ENCODE assay signal across 8 mouse cellular contexts in genomic region chr7:45161612-45162473, GRCm38 (mm10). TPM values are rescaled to one million over a fixed set of nuclear protein-coding genes. Genes with fewer than 3 reads are reported as not detected.
DNase-seq lines count a peak whose midpoint lies in the region; ATAC-seq lines count a peak whose summit lies in the region.

No protein-coding gene starts in this region.

- H3K4me3 ChIP-seq in hindbrain, embryonic 16.5 days (ENCODE audit: low read length), result peak overlapping the region; percentile 45

- H3K9me3 ChIP-seq in hindbrain, embryonic 16.5 days (ENCODE audit: control insufficient read depth, low read length), result no peaks in the 10 kb centered on the region

- peaks cover 13% of the 10 kb centered on the region for H3K4me1 ChIP-seq in hindbrain, embryonic 16.5 days (ENCODE audit: control insufficient read depth, insufficient read depth, low read depth, low read length)

- peak; percentile 96 for DNase-seq in ZHBTc4 (ENCODE audit: low read depth, low spot score)
- peak; percentile 91 to 97 for DNase-seq in cerebellum, postnatal 4 days (ENCODE audit: low spot score in 2 of 2)
- peak; percentile 88 for DNase-seq in gastrocnemius, adult 18-20 months (ENCODE audit: low spot score)
- DNase-seq in left cerebral cortex, adult 11 months (ENCODE audit: low spot score), result peak; percentile 83
- DNase-seq in lung, postnatal 36 days, result peak; percentile 88
- DNase-seq in retina, postnatal 7 days (ENCODE audit: low read depth, low spot score), result peak; percentile 75
- DNase-seq in urinary bladder, adult 18-20 months (ENCODE audit: low spot score in 2 of 2), result peak; percentile 80 to 96

- H3K9ac ChIP-seq in hindbrain, embryonic 16.5 days (ENCODE audit: low read depth, low read length), result peak overlapping the region; percentile 47

- ATAC-seq in hindbrain, embryonic 16.5 days, result peak; percentile 95

- 5% methylated on average over 35 of the region's 35 CpGs for WGBS in hindbrain, embryonic 16.5 days

- H3K4me2 ChIP-seq in hindbrain, embryonic 16.5 days (ENCODE audit: low read length), result peak overlapping the region; percentile 79

- peaks cover 42% of the 10 kb centered on the region for H3K27me3 ChIP-seq in hindbrain, embryonic 16.5 days (replicated peaks; ENCODE audit: control insufficient read depth, insufficient read depth, low read length)

- H3K36me3 ChIP-seq in hindbrain, embryonic 16.5 days (ENCODE audit: control insufficient read depth, insufficient read depth, low read length), result peaks cover 9% of the 10 kb centered on the region; the same call in 1 of the 2 replicates

- peak overlapping the region; percentile 61; the same call in 1 of the 2 replicates for H3K27ac ChIP-seq in hindbrain, embryonic 16.5 days (ENCODE audit: low read depth, low read length)

RNA-seq across cellular contexts. Expression of gene Slc17a7, which starts 1.9 kb away (rescaled TPM):
- under 1 TPM; 0.14 to 0.17 TPM for total RNA-seq in gastrocnemius, adult 18-20 months (2021)
- polyA plus RNA-seq in hindbrain, embryonic 16.5 days (2015; fragmentation: Nextera tagmentation; extraction: Ambion mirVana), result 1.1 and 1.5 TPM in 2 replicates

RNA-seq across cellular contexts. Expression of gene Aldh16a1, which starts 7.5 kb away (rescaled TPM):
- total RNA-seq in gastrocnemius, adult 18-20 months (2021), result 10 to 100 TPM; 10.6 to 12.8 TPM
- polyA plus RNA-seq in hindbrain, embryonic 16.5 days (2015; fragmentation: Nextera tagmentation; extraction: Ambion mirVana), result 18.8 and 22.9 TPM in 2 replicates

RNA-seq across cellular contexts. Expression of gene Pih1d1, which starts 7.7 kb away (rescaled TPM):
- total RNA-seq in gastrocnemius, adult 18-20 months (2021), result 10 to 100 TPM; 34.2 to 34.5 TPM
- polyA plus RNA-seq in hindbrain, embryonic 16.5 days (2015; fragmentation: Nextera tagmentation; extraction: Ambion mirVana), result 94.5 and 97.6 TPM in 2 replicates

RNA-seq across cellular contexts. Expression of gene Gfy, which starts 17.5 kb away (rescaled TPM):
- total RNA-seq in gastrocnemius, adult 18-20 months (2021), result not detected
- polyA plus RNA-seq in hindbrain, embryonic 16.5 days (2015; fragmentation: Nextera tagmentation; extraction: Ambion mirVana), result not detected in 2 replicates

RNA-seq across cellular contexts. Expression of gene Pth2, which starts 19.0 kb away (rescaled TPM):
- total RNA-seq in gastrocnemius, adult 18-20 months (2021), result not detected
- polyA plus RNA-seq in hindbrain, embryonic 16.5 days (2015; fragmentation: Nextera tagmentation; extraction: Ambion mirVana), result 0.75 and 1.4 TPM in 2 replicates

Comparison
In these comparisons a context has a peak if more than half of its experiments do, and no peak if none do; other contexts are left out.
1. Peak in every context shown above with its lines: DNase-seq, ATAC-seq, H3K4me3 ChIP-seq and H3K27ac ChIP-seq.